8 mouse cellular contexts compared by ENCODE assay signal in the genomic region with DNA sequence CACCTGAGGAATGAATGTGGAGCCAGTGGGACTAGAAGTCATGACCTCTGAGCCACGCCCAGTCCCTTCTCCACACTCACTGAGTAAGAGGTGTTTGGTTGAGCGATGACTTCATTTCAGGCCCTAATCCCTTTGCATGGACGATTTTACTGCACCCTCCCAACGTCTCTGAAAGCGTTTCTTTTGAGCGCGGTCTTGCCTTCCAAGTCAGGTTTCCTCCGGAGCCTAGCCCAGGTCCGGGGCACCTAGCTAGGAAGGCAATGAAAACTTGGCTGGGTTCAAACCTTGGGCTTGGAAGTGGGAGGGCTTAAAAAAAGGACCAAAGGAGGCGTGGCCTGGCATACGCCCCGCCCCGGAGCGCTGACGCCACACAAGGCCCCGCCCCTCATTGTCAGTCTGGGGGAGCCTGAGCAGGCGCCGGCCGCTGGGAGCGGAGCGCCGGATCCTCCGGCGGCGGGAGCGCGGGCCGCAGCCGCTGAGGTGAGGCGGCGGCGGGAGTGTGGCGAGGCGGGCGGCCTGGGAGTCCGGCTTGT. TPM values are rescaled to one million over a fixed set of nuclear protein-coding genes. Genes with fewer than 3 reads are reported as not detected.
DNase-seq lines count a peak whose midpoint lies in the region; ATAC-seq lines count a peak whose summit lies in the region.

A gene (plus strand): TSS at position 391 of the 533 bp plus-strand sequence.

- peaks cover 14% of the 10 kb centered on the region for H3K27me3 ChIP-seq in hindbrain, embryonic 12.5 days

- H3K27ac ChIP-seq in hindbrain, embryonic 12.5 days, result peak within 1 kb of the TSS; percentile 93

- 2% methylated on average over 35 of the region's 36 CpGs for WGBS in hindbrain, embryonic 12.5 days

- peak within 1 kb of the TSS; percentile 65 for H3K4me2 ChIP-seq in hindbrain, embryonic 12.5 days (replicated peaks)

- DNase-seq in NIH3T3 (ENCODE audit: low read depth), result peak; percentile 95
- DNase-seq in cerebellum, postnatal 10 days, result peak; percentile 97 to 98
- DNase-seq in frontal cortex, postnatal 10 days (ENCODE audit: low spot score in 2 of 2), result peak; percentile 87 to 92
- DNase-seq in layer of hippocampus, postnatal 14 days (ENCODE audit: low spot score in 2 of 2), result peak; percentile 93 to 96
- peak; percentile 94 for DNase-seq in lung, postnatal 14 days
- peak; percentile 82 for DNase-seq in retina, adult 2 months (ENCODE audit: low read depth, low spot score)
- DNase-seq in thymus, postnatal 36 days, result peak; percentile 87 to 90

- peak; percentile 93 for ATAC-seq in hindbrain, embryonic 12.5 days (ENCODE audit: low FRiP score)

- no peaks in the 10 kb centered on the region for H3K36me3 ChIP-seq in hindbrain, embryonic 12.5 days

- H3K9me3 ChIP-seq in hindbrain, embryonic 12.5 days (replicated peaks), result no peaks in the 10 kb centered on the region

- peak within 1 kb of the TSS; percentile 88 for H3K9ac ChIP-seq in hindbrain, embryonic 12.5 days

- peaks cover 27% of the 10 kb centered on the region for H3K4me1 ChIP-seq in hindbrain, embryonic 12.5 days

- peak within 1 kb of the TSS; percentile 92 for H3K4me3 ChIP-seq in hindbrain, embryonic 12.5 days

RNA-seq across cellular contexts. Expression of the gene that starts here (rescaled TPM):
- 80.9 and 83.1 TPM in 2 replicates for polyA plus RNA-seq in hindbrain, embryonic 12.5 days (2016; fragmentation: Nextera tagmentation; extraction: Ambion mirVana)
- total RNA-seq in layer of hippocampus, postnatal 14 days (2021), result 10 to 100 TPM; 66.5 to 68.6 TPM

Comparison
In these comparisons a context has a peak if more than half of its experiments do, and no peak if none do; other contexts are left out.
1. Peak in every context shown above with its lines: DNase-seq, ATAC-seq, H3K4me3 ChIP-seq and H3K27ac ChIP-seq.